24 mouse cellular contexts compared by ENCODE assay signal in the genomic region with DNA sequence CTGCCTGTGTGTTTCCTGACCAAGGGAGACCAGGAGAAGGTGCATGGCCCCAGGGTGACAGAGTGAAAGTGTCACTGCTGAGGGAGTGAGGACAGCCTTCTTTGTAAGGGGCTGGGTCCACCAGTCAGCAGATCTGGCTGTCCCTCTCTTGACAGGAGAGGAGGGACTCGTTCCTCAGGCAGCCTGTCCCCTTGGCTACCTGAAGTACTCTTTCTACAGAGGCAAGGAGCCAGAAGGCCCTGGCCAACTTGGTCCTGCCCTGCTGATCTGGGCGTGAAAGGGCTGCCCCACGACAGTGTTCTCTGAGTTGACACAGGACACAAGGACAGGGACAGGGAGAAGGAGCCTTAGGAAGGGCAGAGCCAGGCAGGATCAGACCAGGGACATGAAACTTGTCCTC. TPM values are rescaled to one million over a fixed set of nuclear protein-coding genes. Genes with fewer than 3 reads are reported as not detected.
"Had no signal": no experiment of that assay in that cellular context is flagged by ENCODE, and none has a peak within 500 bp of the region (broad histone marks: within the 10 kb centered on the region; RNA-seq: fewer than 3 reads in every experiment).

No protein-coding gene starts in this region.

- ATAC-seq: liver, embryonic 12.5 days; midbrain, embryonic 15.5 days had no signal

- DNase-seq: kidney, adult 2 months; kidney, postnatal 25 days; layer of hippocampus, adult 9-11 months; liver; lung, embryonic 14.5 days; right cerebral cortex, adult 18-20 months; right cerebral cortex, postnatal 14 days; right cerebral cortex, postnatal 4 days; thymus, adult 2 months; thymus, postnatal 14 days; thymus, postnatal 4 days had no signal

- H3K9me3 ChIP-seq: limb, embryonic 10.5 days; limb, embryonic 13.5 days; liver, embryonic 12.5 days; liver, embryonic 15.5 days; midbrain, embryonic 12.5 days; midbrain, embryonic 15.5 days; neural tube, embryonic 12.5 days; neural tube, embryonic 15.5 days had no signal

- H3K4me2 ChIP-seq: limb, embryonic 13.5 days; liver, embryonic 12.5 days; liver, embryonic 15.5 days; lung, embryonic 14.5 days; midbrain, embryonic 12.5 days; midbrain, embryonic 15.5 days; neural tube, embryonic 12.5 days; neural tube, embryonic 15.5 days had no signal

- H3K27me3 ChIP-seq: limb, embryonic 13.5 days; liver, embryonic 12.5 days; liver, embryonic 15.5 days; midbrain, embryonic 12.5 days; midbrain, embryonic 15.5 days; neural tube, embryonic 12.5 days; neural tube, embryonic 15.5 days had no signal

- H3K27ac ChIP-seq: kidney, postnatal 0 days; layer of hippocampus, adult 2 months; limb, embryonic 10.5 days; limb, embryonic 13.5 days; liver, embryonic 12.5 days; liver, embryonic 15.5 days; macrophage; midbrain, embryonic 12.5 days; midbrain, embryonic 15.5 days; neural tube, embryonic 12.5 days; neural tube, embryonic 15.5 days; stomach, postnatal 0 days had no signal

- H3K4me3 ChIP-seq: layer of hippocampus, adult 2 months; limb, embryonic 10.5 days; limb, embryonic 13.5 days; liver, embryonic 12.5 days; liver, embryonic 15.5 days; midbrain, embryonic 12.5 days; midbrain, embryonic 15.5 days; neural tube, embryonic 12.5 days; neural tube, embryonic 15.5 days had no signal

- H3K9ac ChIP-seq: limb, embryonic 13.5 days; liver, embryonic 12.5 days; liver, embryonic 15.5 days; lung, embryonic 14.5 days; midbrain, embryonic 12.5 days; midbrain, embryonic 15.5 days; neural tube, embryonic 12.5 days; neural tube, embryonic 15.5 days had no signal

- H3K4me1 ChIP-seq: limb, embryonic 13.5 days; midbrain, embryonic 12.5 days; midbrain, embryonic 15.5 days; neural tube, embryonic 12.5 days; neural tube, embryonic 15.5 days had no signal

RNA-seq across cellular contexts. Expression of a gene that starts 16.3 kb away (rescaled TPM):
- polyA plus RNA-seq: kidney, embryonic 14.5 days; liver, embryonic 12.5 days; liver, embryonic 15.5 days; lung, embryonic 14.5 days; macrophage had no signal

RNA-seq across cellular contexts. Expression of a gene that starts 38.2 kb away (rescaled TPM):
- polyA plus RNA-seq: macrophage had no signal

RNA-seq across cellular contexts. Expression of a gene that starts 59.1 kb away (rescaled TPM):
- polyA plus RNA-seq: macrophage had no signal
